Mouse (Mus musculus): ENCODE measurements around the gene Dapk1.

- no peak for TF ChIP-seq POLR2A (IDR thresholded peaks at IDR 0.05; ENCODE audit: insufficient read length, low read depth)
- no peak for TF ChIP-seq MYOG (IDR thresholded peaks at IDR 0.05; ENCODE audit: control insufficient read depth in 1 of 3, insufficient read depth in 1 of 3, insufficient read length in 2 of 3, low read depth in 2 of 3)
- TF ChIP-seq USF1 (IDR thresholded peaks at IDR 0.05; ENCODE audit: low read depth) = no peak
- TF ChIP-seq REST (IDR thresholded peaks at IDR 0.05; ENCODE audit: insufficient read depth, insufficient read length) = no peak
- TF ChIP-seq CEBPB (IDR thresholded peaks at IDR 0.05; ENCODE audit: insufficient read depth, poor library complexity, severe bottlenecking) = no peak
- no peak for TF ChIP-seq MAX (IDR thresholded peaks at IDR 0.05; ENCODE audit: low read depth)
- TF ChIP-seq MYOD1 (IDR thresholded peaks at IDR 0.05; ENCODE audit: control insufficient read depth in 1 of 3, insufficient read length in 2 of 3, low read depth in 2 of 3) = no peak
Measured at GRCm38 (mm10) chr13:60717421-60717820, 115.7 kb downstream of the Dapk1 start.
